Mouse (Mus musculus) heart, embryonic 12.5 days (tissue): ENCODE measurements at regions not wholly inside any gene's neighbourhood (a gene's known extent, or its start where the extent isn't known, plus 50 kb on each side); places are given as distances from the start of the nearest gene placed in this dataset.
"Not testable (repeated sequence)": the region's sequence is repeated elsewhere in the genome, so short reads cannot be mapped to it uniquely, and the experiment has no call there.

ENCODE experiments used
- ATAC-seq: fragments of 200-750 bp; cut with Nextera tagmentation; 2 replicates; pipeline ENCODE4 v1.8.0; 2017; ENCODE audit warnings: moderate TSS enrichment, moderate library complexity; ENCODE audit not compliant: insufficient number of reproducible peaks, low FRiP score
- H3K27ac ChIP-seq: fragments of 300-500 bp; sonication (generic); 2 replicates; pipeline ENCODE4 v1.5.1; 2016; ENCODE audit warnings: mild to moderate bottlenecking, moderate library complexity; ENCODE audit not compliant: poor library complexity, severe bottlenecking
- H3K27me3 ChIP-seq: fragments of 300-500 bp; sonication (generic); replicated peaks from 2 replicates; pipeline ENCODE4 v1.6.1; 2016; ENCODE audit warnings: mild to moderate bottlenecking, moderate library complexity
- H3K36me3 ChIP-seq: fragments of 300-500 bp; sonication (generic); 2 replicates; pipeline ENCODE4 v1.6.1; 2016; ENCODE audit warnings: mild to moderate bottlenecking, moderate library complexity
- H3K4me1 ChIP-seq: fragments of 300-500 bp; sonication (generic); replicated peaks from 2 replicates; pipeline ENCODE4 v1.6.1; 2016; ENCODE audit warnings: mild to moderate bottlenecking
- H3K4me2 ChIP-seq: fragments of 300-500 bp; sonication (generic); 2 replicates; pipeline ENCODE4 v1.6.1; 2016; ENCODE audit warnings: mild to moderate bottlenecking, moderate library complexity
- H3K4me3 ChIP-seq: fragments of 300-500 bp; sonication (generic); 2 replicates; pipeline ENCODE4 v1.5.1; 2016; ENCODE audit warnings: mild to moderate bottlenecking
- H3K9ac ChIP-seq: fragments of 300-500 bp; sonication (generic); 2 replicates; pipeline ENCODE4 v1.6.1; 2016; ENCODE audit warnings: mild to moderate bottlenecking, moderate library complexity
- H3K9me3 ChIP-seq: fragments of 300-500 bp; sonication (generic); replicated peaks from 2 replicates; pipeline ENCODE4 v1.6.1; 2016; ENCODE audit warnings: mild to moderate bottlenecking, moderate library complexity
- WGBS: fragments of 180-500 bp; shearing (Covaris S2); methylation state at CpG from one replicate; pipeline ENCODE4 v1.1.7; 2016; 5-methylcytosine and 5-hydroxymethylcytosine counted together

DNA sequence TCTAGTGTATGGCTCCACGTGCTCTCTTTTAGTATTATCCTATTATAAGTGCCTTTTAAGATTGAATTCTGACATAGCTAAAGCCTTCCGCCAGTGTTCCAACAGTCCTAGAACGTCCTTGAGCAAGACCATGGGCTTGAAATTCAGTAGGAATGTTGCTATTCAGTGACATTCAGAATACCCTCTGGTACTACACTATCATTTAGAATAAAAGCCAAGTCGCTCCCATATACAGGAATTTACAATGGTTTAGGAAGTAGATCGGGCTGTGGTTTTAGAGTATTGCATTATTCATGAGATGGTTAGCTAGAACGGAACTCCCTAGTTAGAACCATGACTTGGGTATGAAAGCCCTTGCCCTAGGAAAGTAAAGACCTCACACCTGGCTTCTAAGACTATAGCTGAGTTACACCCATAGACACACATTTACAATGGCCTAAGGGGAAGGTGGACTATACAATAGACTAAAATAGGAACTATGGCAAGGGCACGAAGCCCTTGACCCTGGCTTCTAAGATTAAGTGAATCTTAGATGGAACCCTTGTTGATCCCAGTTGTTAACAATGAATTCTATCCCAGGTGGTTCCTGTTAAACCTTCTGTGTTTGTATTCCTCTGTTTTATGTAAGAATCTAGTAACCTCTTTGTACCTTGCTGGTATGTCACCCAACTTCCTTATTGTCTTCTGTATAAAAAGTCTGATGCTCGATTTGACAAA, 50.7 kb upstream of the Tmem17 start:
- H3K27ac ChIP-seq, H3K36me3 ChIP-seq, H3K9me3 ChIP-seq, H3K4me3 ChIP-seq, ATAC-seq, H3K4me1 ChIP-seq, H3K27me3 ChIP-seq, H3K4me2 ChIP-seq, H3K9ac ChIP-seq: not testable (repeated sequence)
- 80% methylated on average over 8 of the region's 8 CpGs for WGBS
